Mouse (Mus musculus) megakaryocyte, adult 5-6 weeks (primary cell): ENCODE measurements around the gene Gm44579. TPM values are rescaled to one million over a fixed set of nuclear protein-coding genes. Genes with fewer than 3 reads are reported as not detected.
A peak's percentile ranks its signal among the peaks of the same experiment; 100 is the strongest.

Source experiments
- ATAC-seq: 2 replicates; pipeline ENCODE4 v1.8.0; 2016; ENCODE audit warnings: mild to moderate bottlenecking, inconsistent platforms; ENCODE audit not compliant: poor library complexity, severe bottlenecking
- total RNA-seq, 2 experiments: library from RNA; stranded (forward) in 1 of 2; stranded (reverse) in 1 of 2; fragments of 153-499, 151-499 nt in 1 of 2; fragments of 221-1000, 200-1000 nt in 1 of 2; gene quantifications; 2 replicates each; pipeline versions ENCODE4 v1.2.3 to v1.2.4; 2015 to 2017

Gm44579 gene
- total RNA-seq, 2 experiments from 2014 or later, result not detected

DNA sequence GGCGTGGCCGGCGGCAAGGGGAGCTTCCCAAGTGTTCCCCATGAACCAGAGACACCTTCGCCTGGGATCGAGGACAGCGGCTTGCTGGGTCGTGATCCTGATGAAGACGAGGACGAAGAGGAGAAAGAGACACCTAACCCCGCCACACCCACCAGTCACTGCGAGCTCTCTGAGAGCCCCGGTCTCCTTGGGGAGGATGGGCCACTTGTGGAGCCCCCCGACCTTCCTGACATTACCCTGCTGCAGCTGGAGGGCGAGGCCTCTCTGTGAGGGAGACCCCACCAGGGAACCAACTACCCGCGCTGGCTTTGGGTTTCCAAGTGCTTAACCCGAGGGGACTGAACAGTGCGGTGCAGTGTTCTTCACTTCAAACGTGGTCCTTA lies 52.2 kb downstream of the Gm44579 start:
- ATAC-seq, result no peak

DNA sequence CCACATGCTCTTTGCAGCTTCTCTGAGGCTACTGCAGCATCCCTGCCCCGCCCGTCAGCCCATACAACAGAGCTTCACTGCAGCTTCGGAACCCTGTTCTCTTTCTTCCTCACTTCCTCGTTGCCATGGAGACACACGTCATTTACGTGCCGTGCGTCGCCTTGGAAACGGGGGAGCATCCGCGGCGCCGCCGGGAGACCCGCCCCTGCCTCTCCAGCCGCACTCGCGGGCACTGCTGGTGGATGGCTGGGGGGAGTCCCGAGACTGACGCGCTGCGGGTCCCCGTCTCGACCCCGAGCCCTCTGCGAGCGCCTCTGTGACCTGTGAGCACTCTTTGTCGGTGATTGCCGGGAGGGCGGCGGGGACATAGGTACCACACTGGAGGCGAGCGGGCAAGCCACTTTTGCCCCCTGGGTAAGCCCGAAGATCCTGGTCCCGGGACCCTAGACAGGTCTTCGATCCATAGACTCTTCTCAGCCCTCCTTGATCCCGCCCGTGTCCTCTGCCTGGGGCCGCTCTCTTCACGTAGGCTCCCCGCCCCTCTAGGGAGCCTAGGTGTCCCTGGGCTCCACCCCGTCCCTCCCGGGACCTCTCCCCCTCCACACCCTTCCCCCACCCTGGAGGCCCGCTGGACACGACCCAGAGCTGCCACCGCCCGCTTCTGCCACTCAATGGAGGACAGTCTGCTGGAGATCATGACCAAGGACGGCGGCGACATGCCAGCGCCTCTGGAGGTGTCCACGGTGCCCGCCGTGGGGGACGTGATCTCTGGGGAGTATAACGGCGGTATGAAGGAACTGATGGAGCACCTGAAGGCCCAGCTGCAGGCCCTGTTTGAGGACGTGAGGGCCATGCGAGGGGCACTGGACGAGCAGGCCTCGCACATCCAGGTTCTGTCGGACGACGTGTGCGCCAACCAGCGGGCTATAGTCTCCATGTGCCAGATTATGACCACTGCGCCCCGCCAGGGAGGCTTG lies 52.8 kb downstream of the Gm44579 start:
- ATAC-seq, result peak; percentile 76

DNA sequence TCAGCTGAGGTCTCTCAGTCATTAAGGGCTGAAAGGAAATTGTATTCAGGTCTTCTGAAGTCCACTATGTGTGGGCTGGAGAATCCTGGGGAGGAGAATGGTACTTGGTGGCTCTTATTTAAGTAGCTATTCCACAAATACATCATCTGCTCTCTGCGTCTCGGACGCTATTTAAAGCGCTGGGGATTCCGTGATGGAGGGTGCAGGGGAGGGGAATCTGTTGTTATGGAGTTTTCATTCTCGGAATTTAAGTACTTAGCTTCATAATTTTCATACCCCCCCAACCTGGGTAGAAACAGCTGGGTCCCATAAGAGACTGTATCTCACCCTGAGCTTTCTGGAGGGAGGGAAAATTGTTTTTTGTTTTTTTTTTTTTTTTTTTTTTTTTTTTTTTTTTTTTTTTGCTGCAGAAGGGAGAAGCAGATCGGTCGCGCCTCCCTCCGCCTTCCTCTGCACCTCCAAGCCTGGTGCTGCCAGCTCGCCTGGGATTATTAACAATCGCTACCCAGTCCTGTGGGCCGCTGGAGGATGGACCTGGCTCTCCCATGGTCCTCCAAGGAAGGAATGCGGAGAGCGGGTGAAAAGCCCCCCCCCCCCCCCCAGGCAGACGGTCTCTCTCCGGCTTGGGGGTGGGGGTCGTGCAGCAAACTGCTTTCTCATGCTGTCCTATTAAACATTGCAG lies 53.7 kb downstream of the Gm44579 start, which contains the start of gene Ccdc184:
Ccdc184 (plus strand) TSS at position 196 of the 682 bp plus-strand sequence.
- no peak for ATAC-seq

DNA sequence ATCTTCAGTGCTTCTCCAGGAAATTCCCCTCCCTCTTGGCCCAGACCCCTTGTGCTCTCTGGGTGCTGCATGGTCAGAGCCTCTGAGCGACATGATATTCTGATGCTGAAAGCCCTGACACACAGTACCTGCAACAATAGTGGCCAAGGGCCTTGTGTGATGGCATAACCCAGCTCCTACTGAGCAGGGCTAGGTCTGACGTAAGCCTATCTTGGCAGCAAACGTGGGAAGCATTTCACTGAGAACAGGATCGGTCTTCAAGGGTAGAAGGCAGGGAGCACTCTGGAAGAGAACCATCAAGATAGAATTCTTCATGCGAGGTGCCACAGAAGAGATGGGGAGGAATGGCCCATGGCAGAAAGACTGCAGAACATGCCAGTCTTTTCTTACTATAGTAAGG lies 55.3 kb downstream of the Gm44579 start, which contains the start of gene Asb8:
Asb8 (minus strand) TSS at position 101 of the 400 bp plus-strand sequence.
- ATAC-seq, result no peak

DNA sequence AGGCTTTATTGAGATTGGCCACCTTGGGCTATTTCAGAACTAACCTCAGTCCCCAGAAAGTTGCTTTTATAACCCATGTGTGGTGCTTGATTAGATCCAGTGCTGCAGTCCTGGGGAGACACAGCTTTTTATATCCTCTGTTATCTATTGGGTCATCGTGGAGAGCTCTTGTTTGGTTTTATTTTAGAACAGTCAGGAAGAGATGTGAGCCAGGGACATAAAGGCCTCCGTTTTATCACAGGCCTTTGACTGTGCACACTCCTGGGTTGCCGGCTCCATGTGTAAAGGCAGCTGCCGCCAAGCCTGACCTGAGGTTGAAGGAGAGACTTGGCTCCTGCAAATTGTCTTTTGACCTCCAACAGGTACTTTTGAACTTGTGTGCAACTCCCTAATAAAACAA lies 58.2 kb downstream of the Gm44579 start:
- no peak for ATAC-seq

DNA sequence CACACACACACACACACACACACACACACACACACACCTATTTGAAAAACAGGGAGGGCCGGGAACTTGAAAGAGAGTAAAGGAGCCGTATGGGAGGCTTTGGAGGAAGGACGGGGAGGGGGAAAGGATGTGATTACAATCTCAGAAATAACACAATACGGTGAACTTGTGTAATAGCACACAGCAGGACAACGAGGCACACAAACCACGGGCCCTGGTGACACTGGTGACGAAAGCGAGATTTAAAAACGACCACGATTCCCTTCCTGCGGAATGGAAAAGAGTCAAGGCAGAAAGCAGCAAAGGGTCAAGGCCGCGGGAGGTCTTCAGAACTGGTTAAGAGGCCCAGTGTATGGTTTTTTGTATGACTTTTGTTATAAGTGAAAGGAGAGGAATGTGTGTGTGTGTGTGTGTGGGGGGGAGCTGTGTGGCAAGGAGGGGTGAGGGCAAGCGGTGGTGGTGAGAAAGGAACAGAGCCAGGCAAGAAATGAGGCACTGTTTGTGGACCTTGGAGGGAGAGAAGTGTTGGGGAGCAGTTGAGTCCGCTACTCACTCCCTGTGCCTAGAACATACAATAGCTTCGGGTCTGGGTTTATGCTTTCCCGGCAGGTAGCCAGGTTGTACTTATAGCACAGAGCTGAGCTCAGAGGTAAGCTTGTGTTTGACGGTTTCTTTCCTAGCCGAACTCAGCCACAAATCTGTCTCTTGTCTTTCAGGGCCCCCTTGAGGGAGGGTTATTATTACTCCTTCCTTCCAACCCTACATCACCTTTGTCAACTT lies 59.6 kb downstream of the Gm44579 start:
- ATAC-seq, result peak; percentile 43

DNA sequence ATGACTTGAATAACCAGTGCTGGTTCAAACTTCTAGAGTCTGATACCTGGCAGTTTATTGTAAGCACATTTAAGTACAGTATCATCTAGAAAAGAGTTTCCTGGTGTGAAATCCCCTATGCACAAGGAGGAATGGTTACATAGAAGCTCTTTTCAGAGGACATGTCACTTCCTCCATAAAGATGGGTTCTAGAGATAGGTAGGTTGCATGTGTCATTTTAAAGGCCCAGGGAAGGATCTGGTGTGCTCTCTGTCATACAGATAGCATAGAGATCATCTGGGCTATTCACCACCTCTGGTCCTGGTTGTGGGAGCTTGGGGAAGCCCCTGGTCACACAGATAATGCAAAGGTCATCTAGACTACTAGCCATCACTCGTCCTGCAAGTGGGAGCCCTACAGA lies 63.5 kb downstream of the Gm44579 start:
- ATAC-seq, result no peak

DNA sequence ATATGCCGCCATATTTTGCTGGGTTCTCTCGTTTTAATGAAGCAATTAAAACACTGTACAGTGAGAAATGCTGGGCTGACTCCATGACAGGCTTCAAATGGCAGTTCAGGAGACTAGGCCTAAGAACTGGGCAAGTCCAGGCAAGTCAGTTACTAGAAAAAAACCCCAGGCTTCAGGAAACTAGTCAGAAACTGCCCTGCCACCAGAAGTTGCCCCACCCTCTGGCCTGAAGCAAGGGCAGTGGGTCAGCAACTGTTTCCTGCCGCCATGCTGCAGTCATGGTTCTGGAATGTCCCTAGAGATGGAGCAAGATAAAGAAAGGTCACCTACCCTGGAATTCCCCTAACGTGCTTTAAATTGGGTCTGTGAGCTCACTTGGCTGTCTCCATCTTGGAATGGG lies 64.8 kb downstream of the Gm44579 start:
- ATAC-seq, result no peak

DNA sequence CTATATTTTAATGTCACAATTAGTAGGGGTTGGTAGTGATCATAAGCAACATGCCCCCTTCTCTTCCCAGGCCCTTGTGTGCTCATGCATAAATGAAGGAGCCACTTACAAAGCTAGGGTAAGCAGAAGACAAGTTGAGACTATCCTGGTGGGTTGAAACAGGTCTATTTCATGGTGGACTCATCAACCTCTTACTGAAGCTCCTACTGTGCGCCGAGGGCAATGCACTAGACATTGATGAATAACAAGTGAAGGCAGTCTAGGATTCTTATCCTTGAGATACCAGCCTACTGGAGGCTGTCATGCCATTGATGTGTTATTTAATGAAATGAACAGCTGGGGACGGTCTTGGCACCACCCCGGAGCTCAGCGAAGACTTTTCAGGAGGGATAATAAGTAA lies 65.5 kb downstream of the Gm44579 start:
- ATAC-seq, result no peak

DNA sequence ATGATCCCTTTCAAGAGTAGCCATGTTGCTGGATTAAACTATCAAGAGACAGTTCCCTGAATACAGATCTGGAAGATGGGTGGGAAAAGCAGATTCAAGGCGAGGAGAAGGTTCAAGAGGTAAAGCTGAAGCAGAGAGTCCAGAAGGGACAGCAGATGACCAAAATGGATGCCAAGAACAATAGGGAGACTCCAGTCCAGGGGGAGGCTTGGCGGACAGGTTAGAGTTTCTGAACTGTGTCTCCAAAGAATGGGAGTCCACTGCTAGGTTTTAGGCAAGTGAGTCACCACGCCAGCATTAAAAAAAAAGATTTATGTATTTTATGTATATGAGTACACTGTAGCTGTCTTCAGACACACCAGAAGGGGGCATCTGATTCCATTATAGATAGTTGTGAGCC lies 66.1 kb downstream of the Gm44579 start:
- no peak for ATAC-seq

DNA sequence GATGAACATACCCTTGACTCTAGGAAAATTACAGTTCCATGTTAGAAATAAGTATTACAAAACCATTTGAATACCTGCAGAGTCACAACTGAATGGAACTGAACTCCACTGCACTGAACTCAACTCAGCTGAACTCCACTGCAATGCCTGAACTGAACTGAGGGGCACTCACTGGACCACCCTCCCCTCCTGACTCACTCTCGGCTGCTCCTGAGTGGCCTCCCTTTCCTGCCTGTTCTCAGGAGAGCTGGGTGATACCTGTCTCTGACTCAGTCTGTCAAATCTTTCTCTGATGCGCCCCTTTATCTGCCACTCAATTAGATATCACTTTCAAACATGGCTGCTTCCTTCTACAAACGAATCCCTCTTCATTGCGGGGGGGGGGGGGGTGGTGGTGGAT lies 66.6 kb downstream of the Gm44579 start:
- ATAC-seq, result no peak

DNA sequence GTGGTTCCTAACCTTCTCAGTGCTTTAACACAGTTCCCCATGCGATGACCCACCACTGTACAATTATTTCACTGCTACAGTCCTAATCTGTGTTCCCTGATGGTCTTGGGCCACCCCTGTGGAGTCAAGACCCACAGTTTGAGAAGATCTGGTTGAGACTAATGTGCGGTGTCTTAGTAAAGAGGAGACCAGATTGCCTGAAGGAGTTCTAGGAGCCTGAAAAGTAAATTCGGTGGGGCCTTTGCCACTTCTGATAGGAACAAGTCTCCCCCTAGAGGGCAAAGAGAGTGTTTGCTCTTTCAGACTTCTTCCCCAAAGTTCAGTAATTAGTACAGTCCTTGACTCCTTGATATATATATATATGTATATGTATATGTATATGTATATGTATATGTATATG lies 67.2 kb downstream of the Gm44579 start:
- ATAC-seq, result peak; percentile 87

DNA sequence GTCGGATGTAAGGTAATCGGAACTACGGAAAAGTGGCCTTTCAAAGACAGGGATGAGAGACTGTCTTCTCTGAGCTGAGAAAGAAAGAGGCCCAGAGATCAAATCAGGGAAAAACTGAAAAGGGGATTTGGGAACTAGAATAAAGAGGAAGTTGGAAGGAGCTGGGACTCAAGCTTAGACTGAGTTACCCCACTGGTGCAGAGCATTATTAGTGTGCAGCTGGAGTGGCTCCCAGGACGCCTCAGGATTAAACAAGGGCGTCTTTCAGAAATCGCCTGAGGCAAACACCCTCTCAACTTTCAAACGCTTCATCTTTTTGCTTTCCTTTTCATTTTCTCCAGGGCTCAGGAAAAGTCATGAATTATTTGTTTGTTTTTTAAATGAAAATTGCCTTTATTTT lies 67.9 kb downstream of the Gm44579 start:
- peak; percentile 63; the same call in 1 of the 2 replicates for ATAC-seq

DNA sequence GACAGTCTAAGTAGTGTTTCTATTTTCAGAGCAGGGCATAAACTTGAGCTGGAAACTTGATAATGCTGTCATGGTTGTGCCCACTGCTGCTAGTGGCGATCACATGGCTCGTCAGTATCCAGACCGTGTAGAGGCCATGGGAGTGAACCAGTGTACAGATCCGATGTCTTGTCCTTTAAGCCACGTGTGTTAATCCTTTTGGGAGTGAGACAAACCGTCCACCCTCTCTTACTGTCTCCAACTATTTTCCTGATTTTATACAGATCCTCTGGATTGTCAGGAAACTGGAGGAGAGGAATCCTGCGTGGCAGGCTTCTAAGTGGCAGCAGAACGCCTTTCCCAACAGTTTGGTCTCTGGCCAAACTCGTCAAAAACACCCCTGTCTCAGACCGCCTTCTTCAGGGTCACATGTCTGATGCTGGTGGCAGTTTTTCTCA lies 71.6 kb downstream of the Gm44579 start:
- no peak for ATAC-seq

DNA sequence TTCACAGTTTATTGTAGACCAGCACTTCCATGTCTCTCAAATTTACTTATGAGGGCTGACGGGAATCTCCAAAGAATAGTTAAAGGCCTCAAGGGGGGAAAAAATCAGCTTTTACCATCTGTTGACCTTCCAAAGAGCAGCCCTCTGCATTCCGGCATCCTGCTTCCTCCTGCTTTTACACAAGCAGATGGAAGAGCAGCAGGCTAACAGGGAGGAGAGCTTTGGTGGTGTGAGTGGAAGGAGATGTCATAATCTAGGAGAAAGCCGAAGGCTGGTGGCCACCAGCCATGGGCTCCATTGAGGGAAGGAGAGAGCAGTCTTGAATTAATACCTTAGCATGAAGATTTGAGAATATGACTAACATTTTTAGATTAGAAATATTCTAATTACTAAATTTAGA lies 72.4 kb downstream of the Gm44579 start:
- ATAC-seq, result no peak

DNA sequence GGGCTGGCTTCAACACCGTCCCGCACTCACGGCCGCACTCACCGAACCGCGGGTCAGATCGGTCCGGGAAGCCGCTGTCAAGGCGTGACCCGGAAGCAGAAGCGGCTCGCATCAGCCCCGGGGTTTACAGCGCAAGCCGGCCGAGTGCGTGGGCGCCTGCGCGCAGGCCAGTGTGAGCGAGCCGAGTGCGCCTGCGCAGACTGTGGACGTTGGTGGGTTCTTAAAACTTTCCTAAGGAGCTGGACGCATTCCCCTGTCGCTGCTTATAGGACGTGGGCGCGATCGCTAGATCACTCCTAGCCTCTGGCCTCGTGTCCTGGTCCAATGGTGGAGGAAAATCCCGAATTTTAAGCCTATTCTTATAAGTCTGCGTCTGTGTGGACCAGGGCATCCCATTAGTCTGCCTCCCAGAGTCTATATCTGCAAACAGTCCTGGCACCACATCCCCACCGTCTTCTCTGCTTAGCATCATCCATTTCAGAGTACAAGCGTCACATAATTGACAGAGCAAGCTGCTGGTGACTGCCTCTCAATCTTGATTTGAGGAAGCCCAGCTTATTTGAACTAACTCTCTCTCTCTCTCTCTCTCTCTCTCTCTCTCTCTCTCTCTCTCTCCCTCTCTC lies 75.1 kb downstream of the Gm44579 start:
- ATAC-seq, result peak; percentile 100

DNA sequence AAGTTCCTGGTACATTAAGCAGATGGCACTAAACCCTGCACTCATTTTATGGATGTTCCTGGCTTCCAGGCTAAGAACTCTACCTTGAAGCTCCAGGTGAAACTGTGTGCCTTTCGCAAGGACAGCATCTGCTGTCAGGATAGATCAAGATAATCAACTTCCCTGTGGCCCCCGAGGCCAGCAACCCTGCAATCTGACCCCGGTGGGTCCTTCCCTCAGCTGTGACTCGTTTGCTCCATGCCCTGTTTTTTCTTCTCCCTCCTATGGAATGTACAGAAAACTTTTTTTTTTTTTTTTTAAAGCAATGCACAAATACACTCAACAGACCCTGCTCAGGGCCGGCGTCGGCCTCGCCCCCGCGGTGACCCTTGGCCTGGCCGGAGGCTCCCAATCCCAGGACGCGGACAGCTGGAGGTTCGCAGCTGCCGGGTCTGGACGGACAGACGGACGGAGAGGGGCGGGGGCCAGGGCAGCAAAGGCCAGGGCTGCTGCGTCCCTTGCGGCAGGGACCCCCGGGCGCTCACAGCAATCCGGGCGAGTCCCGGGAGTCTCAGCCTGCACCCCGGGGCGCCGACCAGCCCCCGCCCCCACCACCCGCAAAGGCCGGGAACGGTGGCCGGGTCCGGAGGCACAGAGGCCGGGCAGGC lies 75.8 kb downstream of the Gm44579 start:
- ATAC-seq, result peak; percentile 31

DNA sequence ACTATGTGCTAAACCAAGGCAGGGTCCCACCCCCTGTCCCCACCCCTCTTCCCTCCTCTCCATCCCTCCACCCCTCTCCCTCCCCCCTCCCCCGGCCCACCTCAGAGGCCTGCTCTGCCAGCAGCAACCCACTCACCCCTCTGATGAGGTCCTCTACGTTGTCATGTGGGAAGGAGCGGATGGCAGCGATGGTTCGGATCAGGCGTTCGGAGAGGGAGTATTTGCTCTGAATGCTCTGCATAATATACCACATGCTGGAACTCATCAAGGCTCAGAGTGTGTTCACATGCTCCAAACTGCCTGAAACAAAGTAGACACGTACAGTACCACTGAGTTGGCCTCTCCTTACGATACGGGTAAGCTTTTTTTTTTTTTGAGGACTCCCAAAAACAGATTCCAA lies 78.3 kb downstream of the Gm44579 start:
- no peak for ATAC-seq

DNA sequence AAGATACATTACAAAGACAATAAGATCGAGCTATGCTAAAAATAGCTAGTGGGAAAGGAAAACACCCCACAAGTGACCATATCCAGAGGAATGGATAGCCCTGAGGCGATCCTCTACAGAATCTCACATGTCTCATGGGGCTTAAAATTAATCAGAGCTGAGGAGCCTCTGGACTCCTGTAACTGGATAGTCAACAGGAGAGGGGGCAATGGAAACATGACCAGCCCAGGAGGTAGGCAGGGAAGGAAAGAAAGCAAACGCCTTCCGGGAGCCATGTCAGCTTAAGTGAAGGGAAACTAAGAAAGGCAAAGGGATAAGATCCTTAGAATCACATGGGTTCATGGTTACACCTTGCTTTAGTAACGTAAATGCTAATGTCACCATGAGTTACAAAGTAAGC lies 80.0 kb downstream of the Gm44579 start:
- ATAC-seq, result no peak

DNA sequence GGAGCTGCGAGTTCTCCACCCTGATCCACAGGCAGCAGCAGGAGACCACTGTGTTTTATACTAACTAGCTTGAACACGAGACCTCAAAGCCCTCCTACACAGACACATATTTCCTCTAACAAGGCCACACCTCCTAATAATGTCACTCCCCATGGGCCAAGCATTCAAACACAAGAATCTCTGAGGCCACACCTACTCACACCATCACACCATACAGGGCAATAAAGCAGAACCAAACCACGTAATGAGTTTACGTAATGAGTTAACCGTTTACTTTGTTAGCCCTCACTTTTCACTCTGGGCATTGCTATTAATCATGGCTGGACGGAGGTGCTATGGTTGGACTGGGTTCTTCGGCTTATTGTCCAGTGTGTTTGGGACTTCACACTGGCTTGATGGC lies 81.0 kb downstream of the Gm44579 start:
- peak; percentile 71 for ATAC-seq
